Mouse (Mus musculus) limb, embryonic 10.5 days (tissue): ENCODE results near the gene Sdhc. TPM values are rescaled to one million over a fixed set of nuclear protein-coding genes. Genes with fewer than 3 reads are reported as not detected.

ENCODE experiments used
- DNase-seq: peaks from one replicate; pipeline ENCODE4 v3.0.0-alpha.2; 2017; ENCODE audit warnings: low spot score
- H3K27ac ChIP-seq: fragments of 300-500 bp; sonication (generic); 2 replicates; pipeline ENCODE4 v1.5.1; 2016; ENCODE audit warnings: mild to moderate bottlenecking
- H3K27me3 ChIP-seq: fragments of 300-500 bp; sonication (generic); 2 replicates; pipeline ENCODE4 v1.6.1; 2016; ENCODE audit warnings: low read depth, mild to moderate bottlenecking; ENCODE audit not compliant: poor library complexity, severe bottlenecking
- H3K36me3 ChIP-seq: fragments of 300-500 bp; sonication (generic); 2 replicates; pipeline ENCODE4 v1.6.1; 2016; ENCODE audit warnings: mild to moderate bottlenecking, moderate library complexity
- H3K4me1 ChIP-seq: fragments of 300-500 bp; sonication (generic); 2 replicates; pipeline ENCODE4 v1.6.1; 2016
- H3K4me3 ChIP-seq: fragments of 300-500 bp; sonication (generic); 2 replicates; pipeline ENCODE4 v1.5.1; 2016; ENCODE audit warnings: mild to moderate bottlenecking, moderate library complexity
- H3K9me3 ChIP-seq: fragments of 300-500 bp; sonication (generic); replicated peaks from 2 replicates; pipeline ENCODE4 v1.6.1; 2016; ENCODE audit warnings: mild to moderate bottlenecking
- WGBS: fragments of 180-500 bp; shearing (Covaris S2); methylation state at CpG from one replicate; pipeline ENCODE4 v1.1.7; 2016; 5-methylcytosine and 5-hydroxymethylcytosine counted together
- polyA plus RNA-seq: library from polyadenylated mRNA; unstranded; fragments of >200 nt; fragmentation: Nextera tagmentation; extraction: Ambion mirVana; gene quantifications from 2 replicates; pipeline ENCODE4 v1.2.1, GENCODE M21; 2016

Gene Sdhc
- polyA plus RNA-seq, 1 experiment from 2014 or later: 257 TPM

GRCm38 (mm10) chr1:171187851-171188700 is 37.7 kb upstream of the Sdhc start:
- Histone ChIP-seq H3K27me3 (peaks cover 55% of the 10 kb centered on the region), H3K27ac (no peak overlapping the region), H3K36me3 (no peaks in the 10 kb centered on the region), H3K4me3 (no peak overlapping the region), H3K9me3 (no peaks in the 10 kb centered on the region), H3K4me1 (peaks cover 35% of the 10 kb centered on the region)
- no peak for DNase-seq
- WGBS: 72% methylated on average over 13 of the region's 13 CpGs

- Histone ChIP-seq H3K27ac (no peak overlapping the region), H3K27me3 (peaks cover 31% of the 10 kb centered on the region)
- WGBS: 49% methylated on average over 8 of the region's 8 CpGs
Measured at GRCm38 (mm10) chr1:171185655-171186054, 35.3 kb upstream of the Sdhc start.

DNA sequence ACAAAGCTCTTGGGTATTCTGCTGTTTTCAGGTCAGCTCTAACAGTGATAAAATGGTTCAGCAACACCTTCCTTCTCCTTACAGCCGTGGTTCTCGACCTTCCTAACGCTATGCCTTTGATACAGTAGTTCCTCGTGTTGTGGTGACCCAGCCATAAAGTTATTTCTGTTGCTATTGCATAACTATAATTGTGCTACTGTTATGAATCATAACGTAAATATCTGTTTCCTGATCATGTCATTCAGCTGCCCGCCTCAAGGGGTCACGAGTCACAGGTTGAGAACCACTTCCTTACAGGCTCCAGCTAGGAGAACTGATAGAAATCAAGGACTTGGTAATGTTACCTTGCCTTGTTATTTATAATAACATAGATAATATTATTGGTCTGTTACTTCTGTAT is 33.9 kb upstream of the Sdhc start:
- Histone ChIP-seq H3K36me3 (no peaks in the 10 kb centered on the region), H3K4me1 (peaks cover 24% of the 10 kb centered on the region), H3K4me3 (no peak overlapping the region), H3K27ac (no peak overlapping the region), H3K9me3 (no peaks in the 10 kb centered on the region), H3K27me3 (peaks cover 20% of the 10 kb centered on the region)
- DNase-seq: no peak
- WGBS: 88% methylated on average over 7 of the region's 7 CpGs

More at GRCm38 (mm10) chr1:171185655-171186054, 35.3 kb upstream of the Sdhc start:
- Histone ChIP-seq H3K4me1 (peaks cover 30% of the 10 kb centered on the region), H3K4me3 (no peak overlapping the region), H3K36me3 (no peaks in the 10 kb centered on the region), H3K9me3 (no peaks in the 10 kb centered on the region)
- DNase-seq: no peak

GRCm38 (mm10) chr1:171183620-171184019 is 33.2 kb upstream of the Sdhc start:
- Histone ChIP-seq H3K9me3 (no peaks in the 10 kb centered on the region), H3K36me3 (no peaks in the 10 kb centered on the region), H3K27ac (no peak overlapping the region), H3K4me1 (peaks cover 18% of the 10 kb centered on the region), H3K4me3 (no peak overlapping the region), H3K27me3 (peaks cover 16% of the 10 kb centered on the region; the same call in 1 of the 2 replicates)
- 64% methylated on average over 3 of the region's 3 CpGs for WGBS
- DNase-seq: no peak

DNA sequence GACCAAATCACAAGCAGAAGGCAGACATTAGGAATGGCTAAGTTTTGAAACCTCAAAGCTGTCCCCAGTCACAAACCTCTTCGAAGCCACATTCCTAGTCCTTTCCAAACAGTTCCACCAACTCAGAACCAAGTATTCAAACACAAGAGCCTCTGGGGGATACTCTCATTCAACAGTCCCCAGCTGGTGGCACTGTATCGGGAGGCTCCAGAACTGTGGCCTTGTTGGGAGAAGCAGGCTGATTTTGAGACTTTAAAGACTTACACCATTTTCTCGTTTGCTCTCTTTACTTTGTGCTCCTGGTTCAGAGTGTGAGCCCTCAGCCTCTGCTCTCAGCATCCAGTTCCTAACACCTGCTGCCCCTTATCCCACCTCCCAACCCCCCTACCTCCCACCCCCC is 32.6 kb upstream of the Sdhc start:
- Histone ChIP-seq H3K27ac (no peak overlapping the region), H3K4me1 (peaks cover 18% of the 10 kb centered on the region), H3K4me3 (no peak overlapping the region), H3K9me3 (no peaks in the 10 kb centered on the region), H3K36me3 (no peaks in the 10 kb centered on the region), H3K27me3 (peaks cover 13% of the 10 kb centered on the region; the same call in 1 of the 2 replicates)
- WGBS: 87% methylated on average over 3 of the region's 3 CpGs
- DNase-seq: no peak

DNA sequence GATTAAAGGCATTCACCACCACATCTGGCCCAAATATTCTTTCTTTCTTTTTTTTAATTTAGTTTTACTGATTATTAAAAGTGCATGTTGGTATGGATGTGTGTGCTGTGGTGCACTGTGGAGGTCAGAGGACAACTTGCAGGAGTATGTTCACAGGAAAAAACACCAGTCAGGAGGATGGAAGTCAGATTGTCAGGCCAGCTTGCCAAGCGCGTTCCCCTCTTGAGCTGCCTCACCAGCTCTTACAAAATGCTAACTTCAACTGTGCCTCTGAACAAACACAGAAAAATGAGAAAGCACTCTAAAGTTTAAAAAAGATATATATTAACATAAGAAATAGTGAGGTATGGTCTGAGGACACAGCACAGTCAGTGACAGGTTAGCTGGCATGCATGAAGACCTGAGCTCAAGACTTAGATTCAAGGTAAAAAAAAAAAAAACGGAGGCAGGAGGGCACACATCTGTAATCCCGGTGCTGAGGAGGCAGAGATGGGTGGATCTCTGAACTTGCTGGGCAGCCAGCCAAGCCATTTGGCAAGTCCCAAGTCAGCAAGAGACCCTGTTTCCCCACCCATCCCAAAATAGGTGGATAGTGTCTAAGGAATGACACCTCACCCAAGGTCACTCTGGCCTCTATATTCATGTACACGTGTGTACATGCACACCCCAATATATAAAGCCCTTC is 29.2 kb upstream of the Sdhc start:
- no peaks in the 10 kb centered on the region for H3K36me3 ChIP-seq
- WGBS: 83% methylated on average over 5 of the region's 5 CpGs

DNA sequence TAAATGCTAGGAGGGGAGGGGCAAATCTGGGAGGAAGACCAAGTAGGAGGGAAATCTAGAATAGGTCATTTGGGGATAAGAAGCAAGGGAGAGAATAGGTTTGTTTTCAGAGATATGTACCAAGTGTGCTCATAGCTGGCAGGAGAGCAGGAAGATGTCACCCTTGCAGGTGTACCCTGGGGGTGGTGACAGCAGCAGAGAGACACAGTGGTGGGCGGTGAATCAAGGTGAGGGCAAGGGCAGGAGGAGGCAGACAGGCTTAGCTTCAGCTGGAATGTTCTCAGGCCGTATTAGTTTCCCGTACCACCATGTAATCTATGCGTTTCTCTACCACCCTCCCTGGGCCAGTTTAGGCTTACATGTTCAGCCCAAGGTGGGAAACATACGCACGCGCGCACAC is 22.4 kb upstream of the Sdhc start:
- Histone ChIP-seq H3K27ac (no peak overlapping the region), H3K36me3 (no peaks in the 10 kb centered on the region), H3K9me3 (no peaks in the 10 kb centered on the region), H3K4me3 (no peak overlapping the region), H3K4me1 (no peaks in the 10 kb centered on the region), H3K27me3 (no peaks in the 10 kb centered on the region)
- whole genome bisulfite sequencing: 90% methylated on average over 8 of the region's 8 CpGs
- no peak for DNase-seq

More for the DNA sequence above, 29.2 kb upstream of the Sdhc start:
- no peaks in the 10 kb centered on the region for H3K27me3 ChIP-seq
- no peak for DNase-seq
- no peak overlapping the region for H3K4me3 ChIP-seq
- 0 out of 2 replicates have a peak, but pooled peaks cover 4% of the 10 kb centered on the region for H3K4me1 ChIP-seq
- H3K9me3 ChIP-seq: no peaks in the 10 kb centered on the region
- no peak overlapping the region for H3K27ac ChIP-seq

- WGBS: 76% methylated on average over 3 of the region's 3 CpGs
- Histone ChIP-seq H3K9me3 (no peaks in the 10 kb centered on the region), H3K27me3 (no peaks in the 10 kb centered on the region), H3K36me3 (no peaks in the 10 kb centered on the region), H3K4me3 (no peak overlapping the region), H3K27ac (no peak overlapping the region), H3K4me1 (no peaks in the 10 kb centered on the region)
- no peak for DNase-seq
Measured at GRCm38 (mm10) chr1:171171138-171171537, 20.7 kb upstream of the Sdhc start.

- no peaks in the 10 kb centered on the region for H3K36me3 ChIP-seq
- H3K4me3 ChIP-seq: no peak overlapping the region
- no peaks in the 10 kb centered on the region for H3K27me3 ChIP-seq
- WGBS: 77% methylated on average over 3 of the region's 3 CpGs
- H3K9me3 ChIP-seq: no peaks in the 10 kb centered on the region
- no peaks in the 10 kb centered on the region for H3K4me1 ChIP-seq
- no peak overlapping the region for H3K27ac ChIP-seq
- no peak for DNase-seq
Measured at GRCm38 (mm10) chr1:171169913-171170312, 19.5 kb upstream of the Sdhc start.

DNA sequence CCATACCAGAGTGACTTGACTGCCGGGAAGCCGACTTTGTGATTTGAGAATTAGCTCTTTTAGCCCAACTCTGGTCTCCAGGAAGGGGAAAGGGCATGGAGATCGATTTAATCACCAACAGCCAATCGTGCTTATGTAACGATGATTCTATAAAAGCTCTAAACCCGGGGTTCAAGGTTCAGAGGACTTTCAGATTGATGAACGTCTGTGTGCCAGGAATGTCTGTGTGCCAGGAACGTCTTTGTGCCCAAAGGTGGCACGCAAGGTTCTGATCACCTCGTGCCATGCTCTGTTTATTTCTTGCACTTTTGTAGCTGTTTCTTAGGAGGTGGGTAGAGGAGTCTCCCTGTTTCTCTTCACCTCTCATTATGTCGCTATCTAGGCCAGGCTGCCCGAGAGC is 18.5 kb upstream of the Sdhc start:
- WGBS: 89% methylated on average over 12 of the region's 12 CpGs
- Histone ChIP-seq H3K36me3 (no peaks in the 10 kb centered on the region), H3K27ac (no peak overlapping the region), H3K9me3 (no peaks in the 10 kb centered on the region), H3K4me1 (no peaks in the 10 kb centered on the region), H3K4me3 (no peak overlapping the region), H3K27me3 (no peaks in the 10 kb centered on the region)
- no peak for DNase-seq

GRCm38 (mm10) chr1:171165629-171166345 is 15.4 kb upstream of the Sdhc start:
- DNase-seq: no peak
- no peaks in the 10 kb centered on the region for H3K36me3 ChIP-seq
- no peaks in the 10 kb centered on the region for H3K9me3 ChIP-seq
- no peaks in the 10 kb centered on the region for H3K4me1 ChIP-seq
- WGBS: 79% methylated on average over 5 of the region's 5 CpGs
- peaks cover 11% of the 10 kb centered on the region for H3K27me3 ChIP-seq
- H3K4me3 ChIP-seq: no peak overlapping the region
- no peak overlapping the region for H3K27ac ChIP-seq

- Histone ChIP-seq H3K36me3 (no peaks in the 10 kb centered on the region), H3K27ac (no peak overlapping the region), H3K27me3 (peaks cover 26% of the 10 kb centered on the region), H3K4me3 (no peak overlapping the region), H3K4me1 (peaks cover 15% of the 10 kb centered on the region), H3K9me3 (no peaks in the 10 kb centered on the region)
- no peak for DNase-seq
- WGBS: 32% methylated on average over 3 of the region's 3 CpGs
Measured at GRCm38 (mm10) chr1:171164258-171164657, 13.9 kb upstream of the Sdhc start.

- peaks cover 43% of the 10 kb centered on the region for H3K27me3 ChIP-seq
- 91% methylated on average over 3 of the region's 3 CpGs for WGBS
Measured at GRCm38 (mm10) chr1:171162526-171162925, 12.1 kb upstream of the Sdhc start.

More at GRCm38 (mm10) chr1:171162526-171162925, 12.1 kb upstream of the Sdhc start:
- Histone ChIP-seq H3K36me3 (no peaks in the 10 kb centered on the region), H3K9me3 (no peaks in the 10 kb centered on the region), H3K4me3 (no peak overlapping the region), H3K4me1 (peaks cover 15% of the 10 kb centered on the region), H3K27ac (no peak overlapping the region)
- DNase-seq: no peak
